Mouse (Mus musculus): ENCODE data around the gene Gm3453. TPM values are rescaled to one million over a fixed set of nuclear protein-coding genes. Genes with fewer than 3 reads are reported as not detected.
A peak's percentile ranks its signal among the peaks of the same experiment; 100 is the strongest.
"Not testable (repeated sequence)": the region's sequence is repeated elsewhere in the genome, so short reads cannot be mapped to it uniquely, and the experiment has no call there.

Gene Gm3453
- not detected for total RNA-seq (2022)

DNA sequence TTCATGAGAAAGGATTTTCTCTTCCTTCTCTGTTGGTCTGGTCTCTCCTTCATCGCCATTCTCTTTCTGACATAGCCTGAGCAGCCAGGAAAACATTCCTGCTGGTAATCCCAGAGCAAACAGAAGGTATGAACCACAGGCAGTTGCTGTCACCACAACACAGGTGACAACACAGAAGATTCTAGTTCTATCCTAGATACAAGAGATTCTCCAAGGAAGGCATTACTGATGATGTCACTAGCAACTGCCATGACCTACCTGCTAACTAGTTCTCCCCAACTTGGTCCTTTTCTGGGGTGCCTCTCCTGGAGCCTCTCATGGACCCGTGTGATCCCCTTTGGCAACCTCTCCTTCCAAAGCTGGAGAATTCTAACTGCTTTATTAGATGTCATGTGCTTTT is at the start of gene Gm3453:
TSS of gene Gm3453 (minus strand) at position 101 of the 400 bp plus-strand sequence.
- DNase-seq (ENCODE audit: low spot score in 2 of 2): not testable (repeated sequence)

DNA sequence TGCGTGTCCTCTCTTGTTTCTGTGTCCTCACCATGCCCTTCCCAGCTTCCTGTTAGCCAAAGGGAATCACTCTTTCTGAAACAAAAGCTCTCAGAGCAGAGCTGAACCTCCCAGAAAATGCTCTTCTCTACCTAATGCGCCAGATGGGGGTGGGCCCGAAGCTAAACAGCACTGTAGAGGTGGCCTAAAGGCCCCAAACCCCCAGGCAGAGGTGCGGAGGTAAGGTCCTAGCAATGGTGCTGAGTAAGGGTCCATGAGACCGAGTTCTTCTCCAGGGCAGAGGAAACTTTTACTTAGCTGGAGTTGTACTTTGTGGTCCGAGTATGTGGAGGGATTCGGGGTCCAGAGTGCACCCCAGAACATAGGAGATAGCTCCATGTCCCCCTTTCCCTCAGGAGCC is 8.2 kb upstream of the Gm3453 start:
- DNase-seq (ENCODE audit: low spot score in 2 of 2): peak; percentile 8

GRCm38 (mm10) chr14:5962441-5962840 is 16.5 kb downstream of the Gm3453 start:
- DNase-seq (ENCODE audit: low spot score in 2 of 2): not testable (repeated sequence)

DNA sequence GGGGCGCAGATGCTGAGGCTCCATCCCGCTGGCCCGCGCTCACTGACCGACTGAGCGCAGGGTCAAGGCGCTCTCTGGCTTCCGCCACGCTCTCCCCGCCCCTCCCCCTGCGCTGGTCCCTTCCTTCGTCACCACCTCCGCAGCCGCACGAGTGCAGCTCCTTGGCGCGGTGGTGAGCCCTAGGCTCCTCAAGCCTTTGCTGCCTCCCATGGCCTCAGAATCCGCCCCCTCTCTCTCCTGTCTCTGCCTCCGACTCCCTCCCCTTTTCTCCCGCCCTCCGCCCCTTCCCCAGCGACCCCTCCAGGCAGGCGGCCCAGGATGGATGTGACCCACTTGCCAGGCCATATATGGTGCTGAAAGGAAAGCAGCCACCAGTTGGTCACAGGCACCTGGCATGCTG is 17.3 kb downstream of the Gm3453 start, which contains the start of gene Gm3248:
TSS of gene Gm3248 (minus strand) at position 111 of the 400 bp plus-strand sequence.
- not testable (repeated sequence) for DNase-seq (ENCODE audit: low spot score in 2 of 2)

DNA sequence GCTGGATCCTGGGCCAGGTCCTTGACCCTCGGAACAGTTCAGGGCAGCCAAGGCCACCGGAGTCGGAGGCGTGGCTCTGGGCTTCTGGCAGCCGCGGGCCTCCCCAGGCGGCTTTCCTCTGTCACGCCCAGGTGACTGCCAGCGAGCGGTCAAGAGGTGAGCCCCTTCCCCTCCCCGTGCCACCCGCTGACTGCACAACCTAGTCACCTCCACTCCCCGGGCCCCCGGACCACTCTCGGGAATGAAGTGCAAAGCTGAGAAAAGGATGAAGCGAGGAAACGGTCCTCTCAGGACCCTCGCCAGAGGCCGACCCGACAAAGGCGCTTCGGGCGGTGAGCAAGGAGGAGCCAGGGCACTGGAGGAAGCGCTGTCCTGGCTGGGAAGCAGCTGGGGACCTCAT is 17.8 kb downstream of the Gm3453 start:
- DNase-seq (ENCODE audit: low spot score in 2 of 2): not testable (repeated sequence)

- DNase-seq (ENCODE audit: low spot score in 2 of 2): not testable (repeated sequence)
Observed at GRCm38 (mm10) chr14:5960479-5960878, 18.5 kb downstream of the Gm3453 start.

GRCm38 (mm10) chr14:5923276-5923675 is 55.7 kb downstream of the Gm3453 start:
- DNase-seq (ENCODE audit: low spot score in 2 of 2): not testable (repeated sequence)

Other genes with a start within 250 kb of the Gm3453 start
- not detected for gene Gm3373, start 237.6 kb downstream of the Gm3453 start, total RNA-seq (2022)
- under 1 TPM in 3 of 4 experiments, not detected in 1; 0.24 to 0.36 (median 0.29) TPM for gene Gm3383, start 171.2 kb downstream of the Gm3453 start, total RNA-seq (2022)
- not detected for gene Gm3424, start 148.8 kb downstream of the Gm3453 start, total RNA-seq (2022)
- gene Gm8237, start 98.8 kb downstream of the Gm3453 start, total RNA-seq (2022): not detected
- gene Gm3248, start 17.4 kb downstream of the Gm3453 start, total RNA-seq (2022): not detected
- gene Gm6337, start 79.1 kb upstream of the Gm3453 start, total RNA-seq (2022): not detected
- not detected for gene Gm8206, start 114.8 kb upstream of the Gm3453 start, total RNA-seq (2022)
- not detected for gene Gm3468, start 129.5 kb upstream of the Gm3453 start, total RNA-seq (2022)
- not detected for gene Gm3476, start 146.7 kb upstream of the Gm3453 start, total RNA-seq (2022)
- gene Gm21560, start 240.2 kb upstream of the Gm3453 start, total RNA-seq (2022): not detected

All from gastrocnemius, adult 8-10 months (tissue).